Mouse (Mus musculus) megakaryocyte-erythroid progenitor cell, adult 5-6 weeks (primary cell): Measurements from ENCODE around the gene Ccdc74a. TPM values are rescaled to one million over a fixed set of nuclear protein-coding genes. Genes with fewer than 3 reads are reported as not detected.
A peak's percentile ranks its signal among the peaks of the same experiment; 100 is the strongest.

Source experiments
- ATAC-seq: replicated peaks from 2 replicates; pipeline ENCODE4 v1.8.0; 2016; ENCODE audit warnings: mild to moderate bottlenecking, inconsistent platforms; ENCODE audit not compliant: severe bottlenecking, poor library complexity, low FRiP score, low TSS enrichment
- total RNA-seq, 2 experiments: library from RNA; stranded (forward) in 1 of 2; stranded (reverse) in 1 of 2; fragments of 200-1000, 215-1000 nt in 1 of 2; fragments of >200 nt in 1 of 2; fragmentation: Nextera tagmentation in 1 of 2; gene quantifications; 2 replicates each; pipeline ENCODE4 v1.2.3; 2014 to 2017

Gene Ccdc74a
- total RNA-seq, 2 experiments from 2014 or later: 9.2 to 13.1 TPM

DNA sequence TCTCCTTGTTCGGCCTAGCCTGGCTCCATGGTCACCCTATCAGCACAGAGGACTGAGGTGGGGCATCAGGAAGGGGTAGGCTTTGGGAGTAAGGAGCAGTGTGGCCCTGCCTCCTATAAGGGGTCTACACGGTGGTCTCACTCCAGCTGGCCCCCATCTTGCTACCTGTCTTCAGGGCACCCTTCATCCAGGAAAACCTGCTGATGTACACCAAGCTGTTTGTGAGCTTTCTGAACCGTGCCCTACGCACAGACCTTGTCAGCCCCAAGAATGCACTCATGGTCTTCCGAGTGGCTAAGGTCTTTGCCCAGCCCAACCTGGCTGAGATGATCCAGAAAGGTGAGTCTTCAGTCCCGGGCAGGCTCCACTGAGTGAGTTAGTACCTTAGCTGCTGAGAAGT lies 6.3 kb upstream of the Ccdc74a start:
- no peak for ATAC-seq

- no peak for ATAC-seq
Measured at GRCm38 (mm10) chr16:17640706-17641105, 5.6 kb upstream of the Ccdc74a start.

DNA sequence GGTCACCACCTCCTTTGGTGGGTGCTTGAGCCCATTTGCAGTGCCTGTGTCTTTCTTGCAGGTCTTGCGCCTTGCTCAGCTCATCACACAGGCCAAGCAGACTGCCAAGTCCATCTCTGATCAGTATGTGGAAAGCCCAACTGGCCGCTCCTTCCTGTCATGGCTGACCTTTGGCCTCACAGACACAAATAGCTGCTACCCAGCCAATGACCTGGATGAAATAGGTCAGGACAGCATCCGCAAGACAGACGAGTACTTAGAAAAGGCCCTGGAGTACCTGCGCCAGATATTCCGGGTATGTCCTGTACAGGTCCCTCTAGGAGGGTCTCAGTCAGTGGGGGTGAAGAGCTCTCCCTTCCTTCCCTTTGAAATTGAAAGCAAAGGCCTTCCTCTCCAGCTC lies 5.0 kb upstream of the Ccdc74a start:
- no peak for ATAC-seq

GRCm38 (mm10) chr16:17642311-17642710 lies 4.0 kb upstream of the Ccdc74a start:
- ATAC-seq: no peak

GRCm38 (mm10) chr16:17643437-17643990 lies 2.8 kb upstream of the Ccdc74a start:
- no peak for ATAC-seq

DNA sequence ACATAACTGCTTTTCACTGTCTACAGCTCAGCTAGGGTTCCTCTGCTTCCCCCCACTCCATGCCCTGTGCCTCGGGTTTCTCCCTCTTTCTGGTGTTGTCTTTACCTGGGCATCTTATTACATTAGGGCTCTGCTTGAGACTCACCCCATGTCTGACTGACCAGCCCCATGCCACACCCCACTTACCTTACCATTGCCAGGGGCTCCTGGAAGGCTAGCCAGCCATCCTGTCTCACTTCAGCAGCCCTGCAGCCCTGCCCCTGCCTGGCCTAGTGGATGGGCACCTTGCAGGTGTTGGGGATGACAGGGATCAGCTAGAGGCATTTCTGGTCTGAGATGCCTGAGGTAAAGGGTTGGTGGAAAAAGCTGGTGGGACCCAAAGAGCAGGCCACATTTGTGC lies 886 bp downstream of the Ccdc74a start:
- ATAC-seq: no peak

DNA sequence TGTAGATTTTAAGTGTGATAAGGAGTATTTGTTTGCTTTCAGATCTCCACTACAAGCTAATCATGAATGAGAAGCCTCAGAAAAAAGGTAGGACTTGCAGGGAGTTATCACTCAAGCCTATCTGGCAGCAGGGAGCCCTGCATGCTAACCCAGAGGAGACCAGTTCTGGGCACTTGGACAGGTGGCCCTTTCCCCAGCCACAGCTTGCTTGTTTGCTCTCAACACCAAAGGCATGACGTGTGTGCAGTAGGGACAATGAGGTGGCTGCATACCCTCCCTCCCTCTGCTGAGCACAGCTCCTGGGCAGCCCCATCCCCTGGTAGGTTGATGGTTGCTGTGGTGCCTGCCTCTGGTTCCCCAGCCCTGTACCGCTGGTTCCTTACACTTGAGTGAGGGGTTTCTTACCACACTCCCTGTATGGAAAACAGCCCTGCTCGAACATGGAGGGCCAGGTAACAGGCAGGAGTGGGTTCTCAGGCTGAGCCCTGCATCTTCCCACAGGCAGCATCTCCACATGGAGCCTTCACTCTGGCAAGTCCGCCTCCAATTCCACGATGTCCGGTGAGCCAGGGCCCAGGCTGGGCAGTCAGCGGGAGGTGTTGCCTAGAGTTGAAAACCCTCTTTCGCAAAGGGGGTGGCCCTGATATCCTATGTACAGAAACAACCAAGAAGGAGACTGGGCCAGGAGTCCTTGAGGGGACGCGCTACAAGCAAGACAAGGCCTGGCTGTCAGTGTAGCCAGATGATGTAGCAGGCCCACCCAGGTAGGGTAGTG lies 1.5 kb downstream of the Ccdc74a start:
- ATAC-seq: no peak

DNA sequence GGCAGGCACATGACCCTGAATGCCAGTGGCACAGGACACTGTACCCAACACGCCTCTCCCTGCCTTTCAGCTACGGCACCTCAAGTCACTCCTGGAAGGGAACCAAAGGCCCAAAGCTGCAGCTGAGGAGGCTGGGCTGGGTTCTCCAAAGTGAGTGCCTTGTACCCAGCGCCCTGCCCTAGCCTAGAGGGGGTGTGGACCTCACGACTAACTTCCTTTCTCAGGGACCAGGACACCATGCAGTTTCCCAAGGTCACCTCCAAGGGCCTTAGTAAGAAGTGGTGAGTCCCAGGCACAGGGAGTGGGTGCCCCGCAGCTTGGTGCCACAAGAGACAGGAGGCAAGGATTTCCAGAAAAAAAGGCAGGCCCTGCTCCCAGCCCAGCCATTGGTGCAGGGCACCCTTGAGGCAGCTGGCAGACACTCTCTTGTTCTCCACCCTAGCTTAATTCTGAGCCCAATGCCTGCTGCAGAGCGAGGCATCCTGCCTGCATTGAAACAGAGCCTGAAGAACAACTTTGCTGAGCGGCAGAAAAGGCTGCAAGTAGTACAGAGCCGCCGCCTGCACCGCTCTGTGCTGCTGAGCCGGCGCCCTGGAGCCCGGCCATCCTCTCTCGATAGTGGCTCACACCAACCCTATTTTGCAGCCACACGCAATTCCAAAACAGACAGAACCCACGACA lies 3.8 kb downstream of the Ccdc74a start:
- ATAC-seq: no peak

DNA sequence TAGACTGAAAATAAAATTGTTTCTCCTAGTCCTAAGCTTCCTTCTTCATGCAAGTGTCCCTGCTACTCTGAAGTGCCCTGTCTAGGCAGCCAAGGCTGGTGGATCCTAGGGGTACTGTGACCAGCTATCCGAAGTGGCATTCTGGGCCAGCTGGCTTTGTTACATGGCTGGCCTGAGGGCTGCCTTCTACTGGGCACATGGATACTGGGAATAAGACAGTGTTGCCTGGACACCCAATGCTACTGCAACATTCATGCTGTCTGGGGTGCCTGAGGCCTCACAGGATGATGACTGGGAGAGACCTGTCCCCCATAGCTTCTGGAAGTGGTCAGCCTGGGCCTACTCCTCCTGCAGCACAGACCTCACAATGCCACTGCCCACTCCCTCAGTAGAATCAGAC lies 4.4 kb downstream of the Ccdc74a start:
- no peak for ATAC-seq

DNA sequence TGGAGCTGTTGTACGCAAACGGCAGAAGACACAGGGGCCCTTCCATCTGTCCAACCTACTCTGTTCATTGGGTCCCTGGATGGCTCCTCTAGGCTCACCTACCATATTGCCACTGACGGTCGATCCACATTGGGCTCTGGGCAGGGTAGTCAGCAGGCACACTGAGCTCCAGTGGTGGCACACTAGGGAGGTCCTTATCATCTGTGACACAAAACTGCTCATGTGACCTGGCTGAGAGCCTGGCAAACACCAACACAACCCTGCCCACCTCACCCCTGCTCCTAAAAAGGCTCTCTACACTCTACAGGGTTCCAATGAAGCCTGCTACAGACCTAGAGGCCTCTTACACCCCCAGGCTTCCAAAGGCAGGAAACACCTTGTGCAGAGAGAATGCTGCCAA lies 6.3 kb downstream of the Ccdc74a start:
- ATAC-seq: peak; percentile 69

GRCm38 (mm10) chr16:17653601-17654000 lies 7.3 kb downstream of the Ccdc74a start:
- no peak for ATAC-seq

GRCm38 (mm10) chr16:17654188-17654795 lies 8.0 kb downstream of the Ccdc74a start:
- no peak for ATAC-seq

DNA sequence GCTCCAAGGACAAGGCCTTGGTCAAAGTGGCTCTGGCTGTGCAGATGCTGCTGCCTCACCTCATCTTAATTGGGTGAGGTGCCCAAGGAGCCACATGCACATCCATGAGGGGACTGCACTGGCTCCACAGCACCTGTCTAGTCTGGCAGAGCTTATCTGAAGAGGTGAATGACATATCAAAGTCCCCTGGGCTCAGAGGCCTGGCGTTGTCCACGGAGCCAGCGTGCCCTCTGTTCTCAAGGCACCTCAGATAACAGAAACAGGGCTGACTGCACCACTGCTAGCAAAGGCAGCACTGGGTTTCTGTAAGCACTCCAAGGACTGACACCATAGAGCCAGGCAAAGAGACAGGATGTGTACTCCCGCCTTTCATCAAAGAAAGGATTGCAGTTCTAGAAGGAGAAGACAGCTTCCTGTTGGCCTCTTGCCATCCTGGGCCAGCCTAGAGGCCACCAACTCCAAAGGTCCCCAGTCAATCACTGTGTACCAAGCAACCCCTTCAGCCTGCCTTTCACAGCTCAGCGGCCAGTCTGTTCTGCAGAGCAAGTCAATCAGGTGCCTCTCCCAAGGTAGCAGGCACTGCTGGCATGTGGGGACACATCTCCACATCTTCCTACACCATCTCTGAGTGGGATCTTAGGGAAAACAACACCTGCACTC lies 10.1 kb downstream of the Ccdc74a start:
- ATAC-seq: peak; percentile 40; the same call in 1 of the 2 replicates

DNA sequence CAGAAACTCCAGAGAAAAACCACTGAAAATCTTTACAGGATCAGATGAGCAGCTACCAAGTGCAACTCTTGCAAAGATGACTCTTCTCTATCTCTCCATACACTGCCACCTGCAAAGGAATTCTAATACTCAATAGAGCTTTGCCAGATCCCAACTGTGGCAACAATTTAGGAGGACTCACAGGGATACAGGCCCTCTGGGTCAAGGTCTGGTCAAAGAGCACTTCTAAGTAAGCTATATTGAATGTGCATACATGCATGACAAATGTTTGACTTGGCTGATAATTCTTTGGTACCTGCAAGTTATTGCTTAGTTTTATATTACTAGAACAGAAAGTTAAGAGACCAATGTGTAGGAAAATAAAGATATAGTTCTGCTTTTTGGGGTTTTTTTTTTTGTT lies 19.3 kb downstream of the Ccdc74a start:
- no peak for ATAC-seq

- no peak for ATAC-seq
Measured at GRCm38 (mm10) chr16:17669886-17670285, 23.6 kb downstream of the Ccdc74a start.

- ATAC-seq: no peak
Measured at GRCm38 (mm10) chr16:17694860-17695259, 48.6 kb downstream of the Ccdc74a start.
